Mouse (Mus musculus): ENCODE results near the gene Zcchc2.
A peak's percentile ranks its signal among the peaks of the same experiment; 100 is the strongest.

Zcchc2 gene

DNA sequence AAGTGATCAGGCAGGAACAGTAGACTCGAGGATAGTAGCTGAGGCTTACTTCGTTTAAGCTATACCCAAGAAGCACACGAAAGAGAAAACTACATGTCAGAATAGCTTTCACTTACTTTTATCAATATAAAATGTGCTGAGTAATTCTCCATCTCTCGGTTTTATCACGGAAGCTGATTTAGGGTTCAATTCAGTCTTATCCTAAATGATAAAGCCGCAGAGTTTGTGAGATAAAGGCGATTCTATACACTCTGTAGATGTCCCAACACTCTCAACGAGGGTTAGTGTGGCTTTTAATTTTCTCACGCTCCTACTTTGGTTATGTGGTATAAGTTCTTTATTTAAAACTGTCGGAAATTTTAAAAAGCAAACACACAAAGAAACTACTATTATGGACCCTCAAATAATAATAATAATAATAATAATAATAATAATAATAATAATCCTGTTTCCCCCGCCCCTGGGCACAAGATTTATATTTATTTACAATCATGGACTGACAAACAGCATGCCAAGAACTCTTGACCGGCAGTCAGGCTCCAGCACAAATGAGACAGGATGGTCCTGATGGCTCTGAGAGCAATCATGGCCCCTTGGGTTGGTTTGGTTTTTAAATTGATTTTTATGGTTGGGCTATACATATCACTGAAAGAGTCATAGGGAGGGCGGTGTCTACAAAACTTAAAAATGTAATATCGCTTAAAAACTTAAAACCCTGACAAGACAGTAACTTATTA lies 1.1 kb upstream of the Zcchc2 start:
- no peak for DNase-seq

DNA sequence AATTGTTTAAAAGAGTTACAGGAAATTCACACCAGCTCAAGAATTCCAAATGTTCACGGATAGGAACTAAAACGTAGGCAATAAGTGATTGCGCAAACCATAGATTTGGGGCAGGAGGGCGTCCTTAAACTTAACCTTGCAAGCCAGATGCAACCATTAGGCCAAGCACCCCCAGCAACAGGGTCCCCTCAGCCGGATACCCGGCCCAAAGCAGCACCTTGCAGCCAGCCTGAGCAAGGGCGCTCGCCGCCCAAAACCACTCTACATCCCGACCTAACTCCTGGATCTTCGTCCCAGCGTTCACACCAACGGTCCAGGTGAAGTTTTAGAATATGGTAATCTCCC lies 594 bp upstream of the Zcchc2 start:
- no peak for DNase-seq

DNA sequence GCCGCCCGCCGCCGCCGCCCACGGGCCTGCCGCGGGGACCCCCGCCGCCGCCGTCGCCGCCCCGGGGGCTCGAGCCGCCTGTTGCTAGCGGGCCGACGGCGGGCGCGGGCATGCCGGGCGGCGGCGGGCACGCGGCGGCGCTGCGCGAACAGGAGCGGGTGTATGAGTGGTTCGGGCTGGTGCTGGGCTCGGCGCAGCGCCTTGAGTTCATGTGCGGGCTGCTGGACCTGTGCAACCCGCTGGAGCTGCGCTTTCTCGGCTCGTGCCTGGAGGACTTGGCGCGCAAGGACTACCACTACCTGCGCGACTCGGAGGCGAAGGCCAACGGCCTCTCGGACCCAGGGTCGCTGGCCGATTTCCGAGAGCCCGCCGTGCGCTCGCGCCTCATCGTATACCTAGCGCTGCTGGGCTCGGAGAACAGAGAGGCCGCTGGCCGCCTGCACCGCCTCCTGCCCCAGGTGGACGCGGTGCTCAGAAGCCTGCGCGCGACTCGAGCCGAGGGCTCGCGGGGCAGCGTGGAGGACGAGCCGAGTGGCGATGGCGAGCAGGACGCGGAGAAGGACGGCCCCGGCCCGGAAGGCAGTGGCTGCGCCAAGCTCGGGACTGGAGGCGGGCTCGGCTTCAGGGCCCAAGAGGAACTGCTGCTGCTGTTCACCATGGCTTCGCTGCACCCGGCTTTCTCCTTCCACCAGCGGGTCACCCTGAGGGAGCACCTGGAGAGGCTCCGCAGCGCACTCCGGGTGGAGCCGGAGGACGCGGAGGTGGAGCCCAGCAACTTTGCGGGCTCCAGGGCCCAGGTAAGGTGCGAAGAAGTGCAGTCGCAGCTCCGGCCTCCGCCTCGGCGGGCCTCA lies 930 bp downstream of the Zcchc2 start:
- peak; percentile 73 for DNase-seq

DNA sequence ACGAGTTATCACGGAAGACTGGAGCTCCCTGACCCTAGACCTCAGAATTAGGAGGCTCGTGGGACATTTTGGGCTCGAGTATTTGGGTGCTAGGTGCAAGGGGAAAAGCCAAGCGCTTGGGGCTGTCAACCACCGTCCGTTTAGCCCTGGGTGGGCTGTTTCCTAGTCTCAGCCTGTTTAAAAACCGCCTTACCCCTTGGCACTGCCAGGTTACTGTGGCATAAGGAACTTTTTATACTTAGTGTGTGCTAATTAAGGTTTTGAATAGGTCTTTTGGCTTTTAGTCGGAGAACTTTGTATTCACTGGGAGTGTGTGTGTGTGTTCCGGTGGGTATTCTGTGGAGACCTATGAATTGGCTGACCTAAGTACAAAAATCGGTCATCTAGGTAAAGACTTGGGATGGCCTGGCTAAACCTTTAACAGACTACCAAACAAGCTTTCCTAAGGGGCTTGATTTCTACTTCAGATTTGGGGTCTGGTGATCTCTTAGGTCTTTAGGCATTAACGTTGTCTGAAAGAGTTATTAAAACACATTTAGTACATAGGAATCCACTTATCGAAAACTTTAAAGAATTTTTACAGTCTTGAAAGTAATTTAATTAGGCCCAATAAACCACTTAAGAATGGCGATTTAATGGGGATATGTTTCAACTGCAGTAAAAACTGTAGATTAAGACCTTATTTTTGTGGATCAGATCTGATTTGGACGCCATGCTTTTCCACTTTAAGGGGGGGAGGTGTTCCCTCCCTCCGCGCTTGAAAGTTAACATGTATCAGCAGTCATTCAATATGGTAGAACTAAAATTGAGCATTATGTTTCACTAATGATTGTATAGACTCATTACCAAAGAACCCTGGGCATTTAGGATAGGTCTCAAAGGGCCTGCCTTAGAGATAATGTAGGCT lies 2.0 kb downstream of the Zcchc2 start:
- no peak for DNase-seq

DNA sequence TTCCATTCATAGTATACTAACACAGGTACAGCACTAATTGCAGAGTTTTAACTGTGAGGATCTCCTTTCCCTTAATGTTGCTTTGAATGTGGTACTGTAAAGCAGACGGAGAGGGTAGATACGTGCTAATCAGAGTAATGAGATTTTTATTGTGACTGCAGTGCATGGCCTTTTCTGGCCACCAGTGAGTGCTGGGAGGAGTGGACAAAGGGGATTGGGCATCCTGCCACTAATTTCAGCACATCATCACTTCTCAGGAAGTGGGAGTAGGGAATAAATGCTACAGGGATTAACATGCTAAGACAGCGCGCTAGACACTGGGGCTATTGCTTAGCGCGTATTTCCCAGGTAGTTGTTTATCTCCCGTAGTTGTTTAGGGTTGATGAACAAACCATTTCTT lies 3.0 kb downstream of the Zcchc2 start:
- no peak for DNase-seq

DNA sequence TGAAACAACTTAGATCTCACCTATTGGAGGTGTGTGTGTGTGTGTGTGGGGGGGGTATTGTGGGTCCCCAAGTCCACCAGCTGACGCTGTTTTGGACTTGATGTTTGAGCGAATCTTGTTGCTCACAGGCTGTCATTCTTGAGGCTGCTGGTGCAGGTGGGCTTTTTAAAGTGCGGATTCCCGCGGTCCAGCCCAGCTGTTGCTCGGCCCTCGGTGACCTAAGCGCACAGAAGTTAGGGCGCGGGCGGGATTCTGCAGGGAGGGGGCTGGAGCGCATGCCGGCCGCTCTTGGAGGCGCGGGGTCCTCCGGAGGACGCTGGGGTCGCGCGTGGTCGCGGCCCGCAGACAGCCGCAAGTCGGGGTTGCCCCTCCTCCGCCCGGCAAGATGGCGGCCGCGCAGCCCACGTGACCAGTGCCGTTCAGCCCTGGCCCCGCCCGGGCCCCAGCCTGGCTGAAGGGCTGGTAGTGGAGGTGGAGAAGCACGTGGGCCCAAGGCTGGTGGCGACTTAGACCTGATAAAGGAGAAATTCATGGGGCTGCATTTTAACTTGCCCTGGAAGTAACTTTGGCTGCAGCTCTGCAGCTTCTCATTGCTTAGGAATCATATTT lies 3.5 kb downstream of the Zcchc2 start:
- DNase-seq: peak; percentile 89

DNA sequence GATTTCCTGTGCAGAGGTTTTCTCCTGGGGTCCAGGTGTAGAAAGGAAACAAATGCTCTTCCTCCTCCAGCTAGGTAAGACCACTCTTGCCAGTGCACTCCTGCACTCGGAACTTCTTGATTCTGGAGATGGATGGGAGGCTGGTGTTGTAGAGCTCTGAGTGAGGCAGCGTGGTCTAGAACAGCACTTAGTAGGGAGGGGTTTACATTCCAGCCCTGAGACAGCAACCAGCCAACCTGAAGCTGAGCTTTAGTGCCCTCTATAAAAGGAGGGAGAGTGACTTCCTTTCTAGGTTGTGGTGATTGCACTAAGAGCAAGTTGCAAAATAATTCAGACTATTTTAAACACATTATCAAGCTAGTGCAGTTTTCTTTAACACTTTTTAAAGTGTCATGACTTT lies 5.8 kb downstream of the Zcchc2 start:
- no peak for DNase-seq

DNA sequence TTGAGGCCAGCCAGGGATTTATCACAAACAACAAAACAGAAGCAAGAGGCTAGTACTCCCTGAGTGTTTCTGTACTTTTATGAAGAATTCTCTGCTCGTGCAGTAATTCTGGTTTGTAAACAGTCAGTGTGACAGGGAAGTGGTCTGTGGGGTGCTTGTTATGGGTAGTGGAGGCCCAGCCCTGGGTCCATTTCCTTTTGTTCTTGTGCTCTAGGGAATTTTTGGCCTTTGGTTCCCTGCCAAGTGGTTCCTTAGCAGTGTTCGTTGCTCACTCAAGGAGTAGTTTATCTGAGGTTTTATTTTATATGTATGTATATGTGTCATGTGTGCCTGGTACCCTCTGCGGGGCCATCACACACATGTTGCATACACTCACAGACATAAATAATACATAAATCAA lies 7.1 kb downstream of the Zcchc2 start:
- no peak for DNase-seq

DNA sequence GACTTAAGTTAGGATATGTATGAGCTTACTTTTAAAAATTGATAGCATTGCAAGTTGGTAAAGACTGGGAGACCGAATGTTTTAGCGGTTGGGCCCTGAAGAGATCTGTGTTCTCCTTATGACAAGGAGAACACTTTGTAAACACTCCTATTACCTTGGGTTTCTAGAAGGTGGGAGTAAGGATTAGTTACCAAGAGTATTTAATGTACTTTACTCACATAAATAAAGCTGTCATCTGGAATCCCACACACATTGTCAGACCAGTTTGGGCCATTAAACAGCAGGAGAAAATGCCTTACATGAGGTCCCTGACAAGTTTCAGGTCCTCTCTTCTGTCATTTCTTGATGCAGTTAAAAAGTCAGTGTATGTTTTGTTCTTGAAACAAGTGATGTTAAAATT lies 9.6 kb downstream of the Zcchc2 start:
- no peak for DNase-seq

DNA sequence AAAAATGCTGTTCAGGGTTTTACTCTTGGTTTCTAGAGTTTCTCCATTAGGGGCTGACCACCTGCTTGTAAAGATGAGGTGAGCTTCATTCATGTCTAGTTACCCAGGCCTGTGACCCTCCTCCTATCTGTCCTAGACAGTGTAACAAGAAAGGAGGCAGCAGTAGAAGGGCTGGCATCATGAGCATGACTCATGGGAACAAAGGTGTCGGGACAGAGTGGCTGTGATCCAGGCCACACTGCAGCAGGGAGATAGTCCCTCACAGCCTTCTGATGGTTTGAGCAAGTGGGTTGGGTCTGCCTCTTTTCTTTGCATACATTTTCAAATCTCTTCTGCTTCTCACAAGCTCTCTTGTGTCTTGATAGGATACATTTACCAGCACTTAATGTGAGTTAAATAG lies 17.4 kb downstream of the Zcchc2 start:
- DNase-seq: no peak

DNA sequence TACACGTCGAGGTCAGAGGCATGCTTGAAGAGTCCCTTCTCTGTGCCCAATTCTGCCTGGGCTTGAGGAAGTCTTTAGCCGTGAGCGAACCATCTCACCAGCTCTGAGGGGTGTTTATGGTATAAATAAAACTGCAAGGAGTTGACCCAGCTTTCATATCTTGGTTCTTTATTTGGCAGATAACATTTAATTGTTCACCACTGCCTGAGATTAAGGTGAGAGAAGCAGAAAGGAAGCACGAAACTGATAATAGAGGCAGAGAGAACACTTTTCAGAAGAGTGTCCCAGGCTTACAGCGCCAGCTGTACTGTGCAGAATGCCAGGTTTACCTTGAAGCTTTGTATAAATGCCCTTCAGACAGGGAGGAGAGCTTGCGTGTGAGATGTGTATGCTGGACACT lies 20.9 kb downstream of the Zcchc2 start:
- DNase-seq: no peak

DNA sequence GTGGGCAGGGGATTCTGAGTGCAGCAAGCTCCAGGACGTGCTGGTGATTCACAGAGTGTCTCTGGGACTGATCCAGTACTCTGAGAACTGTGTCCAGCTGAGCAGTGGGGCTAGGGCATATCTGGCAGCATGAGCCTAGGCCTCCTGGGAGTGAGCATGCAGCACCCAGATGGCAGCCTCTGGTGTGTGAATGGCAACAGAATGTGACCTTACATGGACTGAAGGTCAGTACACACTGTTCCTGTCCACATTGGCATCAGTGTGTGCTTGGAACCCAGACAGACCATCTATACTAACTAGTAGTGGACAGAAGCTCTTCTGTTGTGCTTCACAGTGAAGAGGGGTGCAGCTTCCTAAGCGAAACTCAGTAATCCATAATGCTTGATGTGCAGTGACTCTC lies 23.6 kb downstream of the Zcchc2 start:
- no peak for DNase-seq

DNA sequence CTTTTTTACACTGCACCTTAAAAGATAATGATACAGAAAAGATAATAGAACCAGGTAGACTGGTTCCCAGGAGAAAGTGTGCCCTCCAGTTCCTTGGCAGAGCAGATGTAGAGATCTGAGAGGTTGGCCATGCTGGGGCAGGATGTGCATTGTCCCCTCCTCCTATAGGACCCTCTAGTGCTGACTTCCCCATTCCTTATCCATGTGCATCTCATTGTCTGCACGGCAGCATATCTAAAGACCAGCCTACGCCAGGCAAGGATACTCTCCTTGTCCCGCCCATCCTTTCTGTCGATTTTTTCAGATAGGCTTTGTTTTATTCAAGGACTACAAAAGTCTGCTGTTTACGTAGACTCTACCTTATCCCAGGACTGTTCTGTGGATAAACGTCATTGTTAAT lies 26.1 kb downstream of the Zcchc2 start:
- no peak for DNase-seq

DNA sequence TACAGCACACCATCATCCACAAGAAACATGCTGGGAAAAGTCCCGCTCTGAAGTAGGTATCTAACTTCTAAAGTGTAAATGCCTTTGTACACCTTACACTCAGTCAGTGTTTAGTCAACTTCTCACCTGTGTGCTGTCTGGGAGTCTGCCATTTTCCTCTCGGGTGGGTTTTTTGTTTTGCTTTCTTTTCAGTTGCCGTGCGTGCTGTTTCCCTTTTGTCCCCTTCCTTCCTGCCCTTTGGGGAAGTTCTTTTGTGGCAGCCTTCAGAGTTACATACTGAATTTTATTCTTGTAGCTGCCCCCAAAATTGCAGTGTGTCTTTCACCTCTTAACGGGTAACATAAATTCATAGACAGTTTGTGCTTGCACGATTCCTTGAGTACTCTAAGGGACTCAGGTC lies 29.6 kb downstream of the Zcchc2 start:
- DNase-seq: peak; percentile 42

DNA sequence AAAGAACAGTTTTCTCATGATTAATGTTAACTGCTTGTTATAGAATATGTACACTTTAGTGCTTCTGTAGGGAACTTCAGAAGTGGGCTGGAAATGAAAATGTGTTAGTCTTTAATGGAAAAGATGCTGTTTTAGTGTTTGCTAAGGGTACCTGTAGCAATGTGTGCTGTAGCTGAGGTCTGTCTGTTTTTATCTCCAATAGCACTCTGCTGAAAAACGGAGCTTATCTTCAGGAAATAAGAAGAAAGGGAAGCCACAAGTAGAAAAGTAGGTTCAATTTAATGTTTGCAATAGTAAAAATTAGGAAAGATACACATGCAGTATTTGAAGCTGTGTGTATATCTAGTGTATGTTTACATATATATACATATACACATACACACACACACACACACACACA lies 32.8 kb downstream of the Zcchc2 start:
- no peak for DNase-seq

DNA sequence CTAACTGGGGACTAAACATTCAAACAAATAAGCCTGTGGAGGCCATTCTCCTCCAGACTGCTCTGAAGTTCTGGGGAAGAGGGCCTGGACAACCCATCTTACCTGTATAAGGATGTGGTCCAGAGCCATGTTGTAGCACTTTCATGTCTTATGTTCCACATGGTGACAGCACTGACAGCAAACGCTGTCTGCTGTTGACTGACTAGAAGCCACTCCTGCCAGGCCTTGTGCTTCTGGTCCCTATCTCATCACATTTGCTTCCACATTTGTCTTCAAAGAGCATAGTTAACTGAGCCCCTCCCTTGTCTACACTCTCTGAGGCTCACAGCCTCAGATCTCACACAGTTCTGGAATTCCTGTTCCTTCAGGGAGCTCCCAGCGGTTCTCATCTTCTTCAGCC lies 34.0 kb downstream of the Zcchc2 start:
- DNase-seq: no peak

DNA sequence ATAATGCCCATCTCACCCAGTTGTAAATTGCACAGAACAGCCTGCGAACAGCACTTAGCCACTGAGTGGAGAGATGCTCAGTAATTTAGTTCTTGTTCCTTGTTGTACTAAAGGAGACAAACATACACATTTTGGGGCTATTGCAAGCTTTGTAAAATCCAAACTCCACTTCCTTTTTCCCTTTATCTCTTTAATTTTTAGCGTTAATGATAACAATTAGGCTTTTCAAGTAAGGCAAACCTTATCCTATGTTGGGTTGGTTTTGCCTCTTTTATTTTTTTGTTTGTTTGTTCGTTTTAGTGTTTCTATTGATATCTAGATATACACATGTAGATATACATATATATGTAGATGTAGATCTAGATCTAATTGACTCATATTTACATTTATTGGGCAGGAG lies 34.6 kb downstream of the Zcchc2 start:
- no peak for DNase-seq

DNA sequence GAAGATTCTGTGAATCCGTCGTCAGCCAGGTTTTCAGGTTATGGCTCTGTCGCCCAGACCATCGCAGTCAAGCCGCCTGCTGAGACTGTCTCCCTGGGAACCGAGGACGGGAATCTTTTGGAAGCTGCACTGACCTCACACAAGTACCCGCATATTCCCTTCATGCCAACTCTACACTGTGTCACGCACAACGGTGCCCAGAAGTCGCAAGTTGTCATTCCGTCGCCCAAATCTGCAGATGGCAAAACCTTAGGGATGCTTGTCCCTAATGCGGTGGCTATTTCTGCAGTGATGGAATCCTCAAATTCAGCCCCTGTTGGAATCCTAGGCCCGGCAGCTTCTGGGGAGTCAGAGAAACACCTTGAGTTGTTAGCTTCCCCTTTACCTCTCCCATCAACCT lies 39.6 kb downstream of the Zcchc2 start:
- DNase-seq: no peak

DNA sequence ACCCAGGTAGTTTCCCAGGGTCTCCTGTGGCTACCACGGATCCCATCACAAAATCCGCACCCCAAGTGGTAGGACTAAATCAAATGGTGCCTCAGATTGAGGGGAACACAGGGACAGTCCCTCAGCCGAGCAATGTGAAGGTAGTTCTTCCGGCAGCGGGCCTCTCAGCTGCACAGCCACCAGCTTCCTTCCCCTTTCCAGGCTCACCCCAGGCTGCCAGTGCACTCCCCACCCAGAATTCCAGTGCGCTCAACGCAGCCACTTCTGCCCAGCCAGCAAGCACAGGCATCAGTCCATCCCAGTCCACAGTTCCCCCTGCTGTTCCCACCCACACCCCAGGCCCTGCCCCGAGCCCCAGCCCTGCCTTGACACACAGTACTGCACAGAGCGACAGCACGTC lies 40.1 kb downstream of the Zcchc2 start:
- DNase-seq: no peak

DNA sequence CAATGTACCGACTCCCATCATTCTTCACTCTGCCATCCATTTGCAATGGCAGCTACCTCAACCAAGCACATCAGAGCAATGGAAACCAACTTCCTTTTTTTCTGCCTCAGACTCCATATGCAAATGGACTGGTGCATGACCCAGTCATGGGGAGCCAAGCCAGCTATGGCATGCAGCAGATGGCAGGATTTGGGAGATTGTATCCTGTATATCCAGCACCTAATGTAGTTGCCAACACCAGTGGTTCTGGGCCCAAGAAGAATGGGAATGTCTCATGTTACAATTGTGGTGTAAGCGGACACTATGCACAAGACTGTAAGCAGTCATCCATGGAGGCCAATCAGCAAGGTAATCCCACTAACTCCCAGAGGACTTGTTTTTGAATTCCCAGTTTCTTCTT lies 40.7 kb downstream of the Zcchc2 start:
- DNase-seq: no peak

DNA sequence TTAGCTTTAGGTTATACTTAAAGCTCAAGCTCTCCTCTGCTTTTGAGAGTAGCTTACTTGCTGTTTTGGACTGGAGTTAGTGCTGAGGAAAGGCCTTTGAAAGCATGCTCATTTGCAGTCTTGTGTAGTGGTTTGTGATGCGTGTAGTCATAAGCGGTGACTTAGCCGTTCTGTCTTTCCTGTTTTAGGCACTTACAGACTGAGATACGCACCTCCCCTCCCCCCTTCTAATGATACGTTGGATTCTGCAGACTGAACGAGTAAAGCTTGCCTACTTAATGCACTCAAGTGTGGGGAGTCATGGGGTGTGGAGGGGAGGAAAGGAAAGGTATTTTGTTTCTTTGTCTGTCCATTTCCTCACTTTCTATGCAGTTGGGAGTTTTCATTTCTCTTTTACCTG lies 41.7 kb downstream of the Zcchc2 start:
- DNase-seq: no peak

DNA sequence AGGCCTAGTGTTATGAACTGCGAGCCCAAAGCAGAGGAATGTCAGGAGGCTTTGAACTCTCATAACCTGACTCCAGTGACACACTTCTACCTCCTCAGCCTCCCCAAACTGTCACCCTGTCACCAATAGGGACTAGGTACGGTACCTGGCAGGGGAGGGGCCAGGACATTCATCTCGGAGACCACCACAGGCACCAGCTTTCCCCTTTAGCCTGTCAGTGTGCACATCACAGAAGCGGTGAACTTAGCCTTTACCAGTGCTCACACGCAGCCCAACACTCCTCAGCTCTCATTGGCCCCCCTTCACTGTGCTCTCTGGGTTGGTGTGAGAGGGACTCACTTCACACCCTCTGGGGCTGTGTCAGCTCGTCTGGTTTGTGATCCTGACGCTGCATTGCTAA lies 44.6 kb downstream of the Zcchc2 start:
- no peak for DNase-seq
